Mouse (Mus musculus) regulatory T cell (primary cell): ENCODE data around the gene Ccr5.

ENCODE experiments used
- in situ Hi-C: fragments of 300-600 bp; cut with MboI, MseI; formaldehyde crosslinking; loops from one replicate; pipeline ENCODE4 v1.15.1; 2025; ENCODE audit warnings: high pct_unique_total_duplicates

The Ccr5 gene

GRCm38 (mm10) chr9:124138055-124138775, 16.9 kb downstream of the Ccr5 start:
- in situ Hi-C loops: loop anchor here (5.0 kb wide), 1 partner anchor 119 kb away; no protein-coding TSS in a partner anchor

DNA sequence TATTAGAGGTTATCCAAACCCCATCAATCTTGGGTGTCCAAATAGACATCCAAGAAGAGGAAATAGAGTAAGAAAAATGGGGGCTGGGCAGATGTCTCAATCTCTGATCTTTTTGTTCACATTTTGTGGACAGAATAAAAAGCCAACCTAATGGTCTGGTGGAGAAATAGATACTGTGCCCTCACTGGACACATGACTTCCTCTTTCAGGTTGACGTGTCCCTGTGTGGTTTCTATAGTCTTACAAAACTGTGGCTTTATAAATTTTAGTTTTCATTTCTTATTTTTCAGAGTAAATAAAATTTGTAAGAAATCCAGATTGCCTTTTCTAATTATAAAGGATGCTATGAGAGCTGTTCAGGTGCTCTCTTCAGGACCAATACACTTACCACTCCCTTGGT, 22.3 kb downstream of the Ccr5 start:
- in situ Hi-C loops: no loop called here

DNA sequence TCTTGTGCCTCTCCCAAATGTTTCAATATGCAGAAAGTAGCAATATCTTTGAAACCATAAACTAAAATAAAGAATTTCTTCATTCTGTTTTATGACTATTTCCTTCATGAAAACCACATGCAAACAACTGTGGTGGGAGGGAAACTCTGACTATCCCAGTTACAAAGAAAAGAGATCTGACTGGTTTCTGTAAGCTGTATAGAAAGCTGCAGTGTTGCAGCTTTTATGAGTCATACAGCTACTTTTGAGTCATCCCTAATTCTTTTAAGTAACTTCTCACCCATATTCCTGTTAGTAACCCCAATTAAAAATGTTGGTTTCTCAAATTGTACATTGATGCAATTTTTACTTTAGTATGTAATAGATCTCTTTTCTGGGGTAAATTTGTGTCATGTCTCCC, 25.0 kb downstream of the Ccr5 start:
- in situ Hi-C loops: no loop called here
